Comparison of ENCODE assay signal across 16 mouse cellular contexts in the genomic region with DNA sequence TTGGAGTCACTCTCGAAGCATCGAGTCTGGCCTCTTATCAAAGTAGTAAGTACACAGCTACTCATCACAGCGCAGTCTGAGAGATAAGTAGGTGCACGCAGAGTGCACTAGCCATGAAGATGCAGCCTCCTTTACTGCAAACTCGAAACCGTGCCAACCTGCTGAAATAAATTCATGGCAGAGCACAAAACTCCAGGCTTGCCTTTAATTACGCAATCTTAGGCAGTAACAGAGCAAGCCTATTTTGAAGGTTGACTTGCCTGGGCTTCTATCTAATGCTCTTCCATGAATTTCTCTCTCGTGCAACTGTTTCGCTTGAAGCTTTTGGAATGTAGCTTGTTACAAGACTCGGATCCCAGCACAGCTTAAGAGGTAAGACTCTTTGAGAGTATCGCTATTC. TPM values are rescaled to one million over a fixed set of nuclear protein-coding genes. Genes with fewer than 3 reads are reported as not detected.
DNase-seq lines count a peak whose midpoint lies in the region; ATAC-seq lines count a peak whose summit lies in the region.
"Had no signal": no experiment of that assay in that cellular context is flagged by ENCODE, and none has a peak within 500 bp of the region (broad histone marks: within the 10 kb centered on the region; RNA-seq: fewer than 3 reads in every experiment).

No protein-coding gene starts in this region.

- H3K27me3 ChIP-seq in heart, embryonic 13.5 days (replicated peaks), result peaks cover 24% of the 10 kb centered on the region; the same call in 1 of the 2 replicates
- H3K27me3 ChIP-seq in heart, embryonic 11.5 days (ENCODE audit: control insufficient read depth, insufficient read depth, low read length), result 0 out of 2 replicates have a peak, but pooled peaks cover 3% of the 10 kb centered on the region
- H3K27me3 ChIP-seq in liver, embryonic 13.5 days, result no peaks in the 10 kb centered on the region
- no peaks in the 10 kb centered on the region for H3K27me3 ChIP-seq in neural tube, embryonic 15.5 days (replicated peaks)
- H3K27me3 ChIP-seq: lung, embryonic 15.5 days; megakaryocyte, embryonic 14.5 days had no signal

- ATAC-seq in heart, embryonic 13.5 days (ENCODE audit: extremely low read depth, insufficient number of reproducible peaks, low FRiP score, low TSS enrichment), result no peak
- no peak for ATAC-seq in heart, embryonic 11.5 days (replicated peaks; ENCODE audit: insufficient number of reproducible peaks, low FRiP score, low TSS enrichment)
- no peak for ATAC-seq in liver, embryonic 13.5 days (ENCODE audit: low read depth)
- ATAC-seq in neural tube, embryonic 15.5 days (ENCODE audit: low FRiP score), result no peak

- peak; percentile 50 for DNase-seq in 3T3-L1 (ENCODE audit: low read depth, low spot score)
- DNase-seq in NIH3T3 (ENCODE audit: low read depth), result peak; percentile 63
- no peak for DNase-seq in liver, embryonic 13.5 days
- no peak for DNase-seq in thymus, postnatal 0 days (ENCODE audit: low spot score)
- DNase-seq: adrenal gland, postnatal 25 days; cerebellum, postnatal 10 days; heart, adult 11 months; heart, postnatal 10 days; kidney, adult 8-10 months; spleen, adult 18-20 months had no signal

- no peak overlapping the region for H3K9ac ChIP-seq in heart, embryonic 13.5 days
- no peak overlapping the region for H3K9ac ChIP-seq in heart, embryonic 11.5 days (ENCODE audit: low read depth, low read length)
- no peak overlapping the region for H3K9ac ChIP-seq in liver, embryonic 13.5 days
- no peak overlapping the region for H3K9ac ChIP-seq in neural tube, embryonic 15.5 days (replicated peaks)
- H3K9ac ChIP-seq: hindbrain, embryonic 14.5 days; lung, embryonic 15.5 days had no signal

- H3K27ac ChIP-seq in heart, embryonic 13.5 days (replicated peaks), result peak overlapping the region; percentile 55; the same call in 1 of the 2 replicates
- no peak overlapping the region for H3K27ac ChIP-seq in heart, embryonic 11.5 days (ENCODE audit: low read depth, low read length)
- H3K27ac ChIP-seq in liver, embryonic 13.5 days, result peak overlapping the region; percentile 59
- no peak overlapping the region for H3K27ac ChIP-seq in neural tube, embryonic 15.5 days (replicated peaks)
- H3K27ac ChIP-seq: hindbrain, embryonic 14.5 days had no signal

- 0 out of 2 replicates have a peak, but pooled peaks cover 4% of the 10 kb centered on the region for H3K36me3 ChIP-seq in heart, embryonic 13.5 days
- no peaks in the 10 kb centered on the region; the same call in 1 of the 2 replicates for H3K36me3 ChIP-seq in heart, embryonic 11.5 days (ENCODE audit: control insufficient read depth, insufficient read depth, low read length)
- no peaks in the 10 kb centered on the region for H3K36me3 ChIP-seq in liver, embryonic 13.5 days
- H3K36me3 ChIP-seq in neural tube, embryonic 15.5 days, result no peaks in the 10 kb centered on the region

- no peak overlapping the region for H3K4me2 ChIP-seq in heart, embryonic 13.5 days
- no peak overlapping the region for H3K4me2 ChIP-seq in heart, embryonic 11.5 days
- no peak overlapping the region for H3K4me2 ChIP-seq in liver, embryonic 13.5 days
- H3K4me2 ChIP-seq in neural tube, embryonic 15.5 days, result no peak overlapping the region
- H3K4me2 ChIP-seq: hindbrain, embryonic 14.5 days; lung, embryonic 15.5 days had no signal

- no peak overlapping the region for H3K4me3 ChIP-seq in heart, embryonic 13.5 days
- no peak overlapping the region for H3K4me3 ChIP-seq in heart, embryonic 11.5 days (ENCODE audit: low read depth, low read length)
- H3K4me3 ChIP-seq in liver, embryonic 13.5 days (replicated peaks), result no peak overlapping the region
- no peak overlapping the region for H3K4me3 ChIP-seq in neural tube, embryonic 15.5 days (replicated peaks)
- H3K4me3 ChIP-seq: lung, embryonic 15.5 days; megakaryocyte, embryonic 14.5 days had no signal

- peaks cover 51% of the 10 kb centered on the region for H3K4me1 ChIP-seq in heart, embryonic 13.5 days
- peaks cover 13% of the 10 kb centered on the region for H3K4me1 ChIP-seq in heart, embryonic 11.5 days (ENCODE audit: control insufficient read depth, insufficient read depth, low read length)
- H3K4me1 ChIP-seq in liver, embryonic 13.5 days (replicated peaks), result peaks cover 22% of the 10 kb centered on the region
- H3K4me1 ChIP-seq in neural tube, embryonic 15.5 days, result peaks cover 16% of the 10 kb centered on the region

- WGBS in heart, embryonic 13.5 days, result 45% methylated on average over 11 of the region's 11 CpGs
- WGBS in heart, embryonic 11.5 days (ENCODE audit: insufficient replicate concordance), result 50% methylated on average over 11 of the region's 11 CpGs
- WGBS in liver, embryonic 13.5 days (ENCODE audit: insufficient replicate concordance), result 55% methylated on average over 11 of the region's 11 CpGs
- 92% methylated on average over 11 of the region's 11 CpGs for WGBS in neural tube, embryonic 15.5 days

- no peaks in the 10 kb centered on the region for H3K9me3 ChIP-seq in heart, embryonic 13.5 days
- no peaks in the 10 kb centered on the region for H3K9me3 ChIP-seq in heart, embryonic 11.5 days (replicated peaks; ENCODE audit: control insufficient read depth, low read length)
- no peaks in the 10 kb centered on the region for H3K9me3 ChIP-seq in liver, embryonic 13.5 days (replicated peaks)
- no peaks in the 10 kb centered on the region for H3K9me3 ChIP-seq in neural tube, embryonic 15.5 days (replicated peaks)
- H3K9me3 ChIP-seq: lung, embryonic 15.5 days; megakaryocyte, embryonic 14.5 days had no signal

RNA-seq across cellular contexts. Expression of a gene that starts 25.1 kb away (rescaled TPM):
- 15.3 and 17.1 TPM in 2 replicates for polyA plus RNA-seq in heart, embryonic 13.5 days (2015; fragmentation: Nextera tagmentation; extraction: Ambion mirVana)
- polyA plus RNA-seq in heart, embryonic 11.5 days (2014; fragmentation: Nextera tagmentation; extraction: Ambion mirVana), result 30.5 and 30.6 TPM in 2 replicates
- 4.3 and 5.2 TPM in 2 replicates for polyA plus RNA-seq in liver, embryonic 13.5 days (2015; fragmentation: Nextera tagmentation; extraction: Ambion mirVana)
- polyA plus RNA-seq in neural tube, embryonic 15.5 days (2015; fragmentation: Nextera tagmentation; extraction: Ambion mirVana), result 10.2 and 13.2 TPM in 2 replicates
- 6.8 and 8.1 TPM in 2 replicates for polyA plus RNA-seq in thymus, postnatal 0 days (2015; fragmentation: Nextera tagmentation; extraction: Ambion mirVana)

Comparison
In these comparisons a context has a peak if more than half of its experiments do, and no peak if none do; other contexts are left out.
1. H3K27ac ChIP-seq: peak in heart, embryonic 13.5 days (single experiment) and liver, embryonic 13.5 days (single experiment); none in heart, embryonic 11.5 days (single experiment) and neural tube, embryonic 15.5 days (single experiment).
2. DNase-seq: peak in 3T3-L1 (single experiment) and NIH3T3 (single experiment); none in liver, embryonic 13.5 days (single experiment) and thymus, postnatal 0 days (single experiment).